Mouse (Mus musculus) MEL (cell line): ENCODE data around the gene C3. TPM values are rescaled to one million over a fixed set of nuclear protein-coding genes. Genes with fewer than 3 reads are reported as not detected.

Source experiments
- DNase-seq: peaks from one replicate; pipeline ENCODE4 v3.0.0; 2011; ENCODE audit warnings: low read depth, low spot score
- H3K27ac ChIP-seq: 2 replicates; pipeline ENCODE4 v1.5.1; 2012; ENCODE audit warnings: low read depth, mild to moderate bottlenecking, control low read depth, low read length, moderate library complexity; ENCODE audit not compliant: control insufficient read depth
- H3K27me3 ChIP-seq, 2 experiments: fragments of 150-350 bp in 1 of 2; sonication (generic) in 1 of 2; 2 replicates each; pipeline ENCODE4 v1.6.1; 2012; ENCODE audit warnings: low read length in 2 of 2, mild to moderate bottlenecking in 2 of 2, improper control_type of control experiment in 1 of 2, moderate library complexity in 1 of 2; ENCODE audit not compliant: insufficient read depth in 2 of 2, control insufficient read depth in 1 of 2
- H3K36me3 ChIP-seq, 2 experiments: 2 replicates each; pipeline ENCODE4 v1.6.1; 2012 to 2014; ENCODE audit warnings: low read length in 2 of 2, improper control_type of control experiment in 1 of 2, inconsistent platforms in 1 of 2, mild to moderate bottlenecking in 1 of 2; ENCODE audit not compliant: insufficient read depth in 2 of 2, control insufficient read depth in 1 of 2
- H3K4me1 ChIP-seq, 2 experiments: fragments of 150-350 bp in 1 of 2; sonication (generic) in 1 of 2; 2 replicates each; pipeline ENCODE4 v1.6.1; 2012; ENCODE audit warnings: low read length in 2 of 2, improper control_type of control experiment in 1 of 2, mild to moderate bottlenecking in 1 of 2; ENCODE audit not compliant: insufficient read depth in 2 of 2, control insufficient read depth in 1 of 2
- H3K4me3 ChIP-seq, 2 experiments: fragments of 150-350 bp in 1 of 2; sonication (generic) in 1 of 2; 2 replicates each; pipeline ENCODE4 v1.5.1; 2012; ENCODE audit warnings: low read depth in 2 of 2, low read length in 2 of 2, mild to moderate bottlenecking in 2 of 2, moderate library complexity in 2 of 2, control low read depth in 1 of 2, improper control_type of control experiment in 1 of 2; ENCODE audit not compliant: control insufficient read depth in 1 of 2, insufficient read depth in 1 of 2
- H3K79me2 ChIP-seq: 2 replicates; pipeline ENCODE4 v1.6.1; 2012; ENCODE audit warnings: mild to moderate bottlenecking, low read length, moderate library complexity; ENCODE audit not compliant: control insufficient read depth, poor library complexity, insufficient read depth
- H3K9ac ChIP-seq: 2 replicates; pipeline ENCODE4 v1.6.1; 2012; ENCODE audit warnings: low read depth, mild to moderate bottlenecking, control low read depth, low read length, moderate library complexity; ENCODE audit not compliant: control insufficient read depth, poor library complexity, severe bottlenecking
- H3K9me3 ChIP-seq: fragments of 150-350 bp; sonication (generic); replicated peaks from 2 replicates; pipeline ENCODE4 v1.6.1; 2012; ENCODE audit warnings: mild to moderate bottlenecking, low read length, improper control_type of control experiment, moderate library complexity; ENCODE audit not compliant: insufficient read depth
- CTCF ChIP-seq, 3 experiments: IDR thresholded peaks in 2 of 3; conservative IDR thresholded peaks in 1 of 3; 2 replicates each; pipeline ENCODE4 v1.5.1; 2011 to 2012; ENCODE audit warnings: low read length in 3 of 3, low read depth in 2 of 3, mild to moderate bottlenecking in 2 of 3, improper control_type of control experiment in 1 of 3, inconsistent platforms in 1 of 3, mixed read lengths in 1 of 3, moderate library complexity in 1 of 3; ENCODE audit not compliant: control insufficient read depth in 1 of 3, insufficient read depth in 1 of 3, poor library complexity in 1 of 3, severe bottlenecking in 1 of 3
- ELF1 ChIP-seq: IDR thresholded peaks from 2 replicates; pipeline ENCODE4 v1.6.1; 2014; ENCODE audit warnings: low read depth, mild to moderate bottlenecking, inconsistent platforms, low read length, improper control_type of control experiment, moderate library complexity
- GATA1 ChIP-seq: IDR thresholded peaks from 2 replicates; pipeline ENCODE4 v1.6.1; 2011; ENCODE audit warnings: low read depth, low read length, improper control_type of control experiment
- KAT2A ChIP-seq: conservative IDR thresholded peaks from 2 replicates; pipeline ENCODE4 v1.6.1; 2012; ENCODE audit warnings: low read depth, low read length, improper control_type of control experiment, inconsistent platforms
- MEF2A ChIP-seq: IDR thresholded peaks from 2 replicates; pipeline ENCODE4 v1.6.1; 2014; ENCODE audit warnings: low read depth, mild to moderate bottlenecking, inconsistent platforms, low read length, improper control_type of control experiment; ENCODE audit not compliant: poor library complexity, insufficient replicate concordance, severe bottlenecking; ENCODE audit errors: extremely low read depth
- MXI1 ChIP-seq: IDR thresholded peaks from 2 replicates; pipeline ENCODE4 v1.6.1; 2011; ENCODE audit warnings: mild to moderate bottlenecking, low read depth, low read length, improper control_type of control experiment
- NRF1 ChIP-seq: IDR thresholded peaks from 2 replicates; pipeline ENCODE4 v1.6.1; 2014; ENCODE audit warnings: low read depth, mild to moderate bottlenecking, inconsistent platforms, low read length, improper control_type of control experiment, moderate library complexity; ENCODE audit not compliant: poor library complexity, insufficient read depth, severe bottlenecking
- POLR2A ChIP-seq, 2 experiments: IDR thresholded peaks; 2 replicates each; pipeline ENCODE4 v1.6.1; 2011 to 2012; ENCODE audit warnings: low read length in 2 of 2, mild to moderate bottlenecking in 2 of 2, control low read depth in 1 of 2, improper control_type of control experiment in 1 of 2, low read depth in 1 of 2, moderate library complexity in 1 of 2; ENCODE audit not compliant: control insufficient read depth in 1 of 2, insufficient read depth in 1 of 2, poor library complexity in 1 of 2
- RAD21 ChIP-seq: IDR thresholded peaks from 2 replicates; pipeline ENCODE4 v1.6.1; 2011; ENCODE audit warnings: mild to moderate bottlenecking, low read depth, low read length, improper control_type of control experiment
- SIN3A ChIP-seq: IDR thresholded peaks from 2 replicates; pipeline ENCODE4 v1.6.1; 2012; ENCODE audit warnings: low read length, improper control_type of control experiment, inconsistent platforms
- SMC3 ChIP-seq: IDR thresholded peaks from 2 replicates; pipeline ENCODE4 v1.6.1; 2011; ENCODE audit warnings: low read depth, low read length, improper control_type of control experiment
- TBP ChIP-seq: IDR thresholded peaks from 2 replicates; pipeline ENCODE4 v1.8.0; 2011; ENCODE audit warnings: low read depth, low read length, improper control_type of control experiment
- TCF12 ChIP-seq: IDR thresholded peaks from 2 replicates; pipeline ENCODE4 v1.6.1; 2014; ENCODE audit warnings: low read depth, mild to moderate bottlenecking, inconsistent platforms, low read length, improper control_type of control experiment, moderate library complexity
- ZC3H11A ChIP-seq: IDR thresholded peaks from 2 replicates; pipeline ENCODE4 v1.6.1; 2012; ENCODE audit warnings: low read depth, mild to moderate bottlenecking, inconsistent platforms, low read length, improper control_type of control experiment
- ZNF384 ChIP-seq: IDR thresholded peaks from 2 replicates; pipeline ENCODE4 v1.6.1; 2012; ENCODE audit warnings: low read depth, mild to moderate bottlenecking, inconsistent platforms, low read length, improper control_type of control experiment
- polyA plus RNA-seq, 2 experiments: library from polyadenylated mRNA; stranded (reverse) in 1 of 2; unstranded in 1 of 2; fragments of >175 nt in 1 of 2; fragments of >200 nt in 1 of 2; gene quantifications; 2 replicates each; pipeline versions ENCODE4 v1.2.1 to v1.2.4; 2012; ENCODE audit warnings: low replicate concordance in 2 of 2, low read depth in 1 of 2; ENCODE audit not compliant: insufficient read length in 2 of 2, insufficient read depth in 1 of 2, missing spikeins in 1 of 2
- total RNA-seq: library from RNA; depleted of rRNA; stranded (reverse); fragments of 300-350 nt; gene quantifications from 2 replicates; pipeline ENCODE4 v1.2.3, GENCODE M21; 2012

The C3 gene
- total and polyA plus RNA-seq, 3 experiments = 0.35 to 3.2 TPM; not detected in 1

DNA sequence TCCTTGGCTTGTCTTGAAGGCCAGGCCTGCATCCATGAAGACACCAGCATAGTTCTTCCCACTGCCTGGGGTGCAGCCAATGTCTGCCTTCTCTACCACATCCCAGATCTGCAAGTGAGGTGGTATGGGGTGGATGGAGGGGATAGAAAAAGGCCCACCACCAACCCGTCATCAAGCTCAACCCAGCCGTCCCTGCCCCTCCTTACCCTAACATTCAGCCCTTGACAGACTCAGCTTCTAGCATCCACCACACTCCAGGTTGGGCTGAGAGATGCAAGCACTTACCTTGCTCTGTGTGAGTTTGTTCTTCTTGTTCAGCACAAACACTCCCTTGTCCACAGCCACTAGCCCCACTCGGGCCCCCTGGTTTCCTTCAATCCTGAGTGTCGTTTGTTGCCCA is 6.0 kb downstream of the C3 start:
- Histone ChIP-seq H3K9me3 (no peaks in the 10 kb centered on the region), H3K79me2 (no peaks in the 10 kb centered on the region), H3K27ac (no peak overlapping the region), H3K4me1 (peaks cover 0 to 23% of the 10 kb centered on the region in 2 experiments; a peak in 2 of 4 replicates), H3K27me3 (no peaks in the 10 kb centered on the region), H3K4me3 (no peak overlapping the region), H3K9ac (no peak overlapping the region), H3K36me3 (peaks cover 0 to 10% of the 10 kb centered on the region in 2 experiments; a peak in 2 of 4 replicates)
- DNase-seq = no peak
- TF ChIP-seq NRF1 (no peak), ELF1 (no peak), ZC3H11A (no peak), POLR2A (IDR thresholded peaks at IDR 0.05; ENCODE audit: control insufficient read depth in 1 of 2, insufficient read depth in 1 of 2, low read depth in 1 of 2, low read length in 2 of 2, poor library complexity in 1 of 2) (no peak), ZNF384 (no peak), MEF2A (no peak), TBP (no peak), TCF12 (no peak), SMC3 (no peak), KAT2A (no peak), SIN3A (no peak), GATA1 (no peak)
- TF ChIP-seq, all 39 proteins: peak for 0

GRCm38 (mm10) chr17:57219884-57220207 is 8.1 kb downstream of the C3 start:
- Histone ChIP-seq H3K36me3 (peaks cover 0 to 10% of the 10 kb centered on the region in 2 experiments; a peak in 2 of 4 replicates), H3K9ac (no peak overlapping the region), H3K79me2 (no peaks in the 10 kb centered on the region), H3K9me3 (no peaks in the 10 kb centered on the region), H3K27me3 (no peaks in the 10 kb centered on the region), H3K4me3 (no peak overlapping the region), H3K4me1 (peaks cover 0 to 28% of the 10 kb centered on the region in 2 experiments; a peak in 2 of 4 replicates), H3K27ac (no peak overlapping the region)
- DNase-seq = peak; percentile 57
- TF ChIP-seq RAD21 (peak; percentile 53), CTCF (IDR thresholded peaks at IDR 0.05 in 2 of 3, conservative IDR thresholded peaks at IDR 0.05 in 1 of 3; ENCODE audit: control insufficient read depth in 1 of 3, insufficient read depth in 1 of 3, low read depth in 2 of 3, low read length in 3 of 3, poor library complexity in 1 of 3, severe bottlenecking in 1 of 3) (peak; percentile 53 to 66 (median 61)), MXI1 (no peak), SMC3 (peak; percentile 78), ZC3H11A (0 out of 2 replicates have a peak, but pooled peaks have one; percentile 24)
